Mouse (Mus musculus): Measurements from ENCODE around the gene Eva1c. TPM values are rescaled to one million over a fixed set of nuclear protein-coding genes. Genes with fewer than 3 reads are reported as not detected.

Eva1c gene
- total and polyA plus RNA-seq, 3 experiments = 0.92 to 2.1 (median 1.3) TPM

DNA sequence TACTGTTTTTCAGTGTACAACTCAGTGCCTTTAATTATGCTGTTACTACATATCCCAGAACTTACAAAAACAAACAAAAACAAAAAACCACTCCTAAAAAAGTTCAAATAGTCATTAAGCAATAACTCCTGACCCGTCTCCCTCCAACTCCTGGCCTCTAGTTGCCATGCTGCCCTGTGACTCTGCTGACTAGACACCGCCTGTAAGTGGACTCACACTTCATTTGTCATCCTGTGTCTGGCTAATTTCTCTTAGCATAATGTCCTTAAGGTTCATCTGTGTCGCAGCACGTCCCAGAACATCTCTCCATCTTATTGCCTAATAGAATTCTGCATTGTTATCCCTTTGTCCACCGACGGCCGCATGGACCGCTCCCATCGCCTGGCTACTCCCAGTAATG, 979 bp downstream of the Eva1c start:
- WGBS = 87% methylated on average over 9 of the region's 9 CpGs
- Histone ChIP-seq H3K9ac (ENCODE audit: low read depth, low read length) (no peak overlapping the region), H3K4me1 (ENCODE audit: control insufficient read depth, insufficient read depth, low read length) (peaks cover 1% of the 10 kb centered on the region; the same call in 1 of the 2 replicates), H3K4me3 (no peak overlapping the region), H3K27me3 (ENCODE audit: control insufficient read depth, insufficient read depth, low read length) (no peaks in the 10 kb centered on the region), H3K36me3 (ENCODE audit: control insufficient read depth, insufficient read depth, low read length) (no peaks in the 10 kb centered on the region), H3K27ac (no peak overlapping the region), H3K79me2 (replicated peaks; ENCODE audit: control insufficient read depth, insufficient read depth, low read length) (no peaks in the 10 kb centered on the region)
- intact Hi-C loops (cut with DNase I) = no loop called here
- no peak for DNase-seq
- TF ChIP-seq CTCF (IDR thresholded peaks at IDR 0.05) (no peak), EP300 (IDR thresholded peaks at IDR 0.05; ENCODE audit: insufficient read depth, low read depth, low read length) (no peak), POLR2A (IDR thresholded peaks at IDR 0.05; ENCODE audit: insufficient read depth, low read depth, low read length) (no peak)

- Histone ChIP-seq H3K27ac (no peak overlapping the region), H3K79me2 (replicated peaks; ENCODE audit: control insufficient read depth, insufficient read depth, low read length) (no peaks in the 10 kb centered on the region), H3K36me3 (ENCODE audit: control insufficient read depth, insufficient read depth, low read length) (no peaks in the 10 kb centered on the region), H3K27me3 (ENCODE audit: control insufficient read depth, insufficient read depth, low read length) (no peaks in the 10 kb centered on the region), H3K4me3 (no peak overlapping the region), H3K4me1 (ENCODE audit: control insufficient read depth, insufficient read depth, low read length) (peaks cover 1% of the 10 kb centered on the region; the same call in 1 of the 2 replicates), H3K9ac (ENCODE audit: low read depth, low read length) (no peak overlapping the region)
- WGBS = 82% methylated on average over 7 of the region's 7 CpGs
- TF ChIP-seq EP300 (IDR thresholded peaks at IDR 0.05; ENCODE audit: insufficient read depth, low read depth, low read length) (no peak), CTCF (IDR thresholded peaks at IDR 0.05) (no peak), POLR2A (IDR thresholded peaks at IDR 0.05; ENCODE audit: insufficient read depth, low read depth, low read length) (no peak)
- no peak for DNase-seq
- intact Hi-C loops (cut with DNase I) = loop anchor here (2.0 kb wide), 1 partner anchor 96 kb away; no protein-coding TSS in a partner anchor
Observed at GRCm38 (mm10) chr16:90829136-90829535, 2.6 kb downstream of the Eva1c start.

- Histone ChIP-seq H3K79me2 (replicated peaks; ENCODE audit: control insufficient read depth, insufficient read depth, low read length) (no peaks in the 10 kb centered on the region), H3K27me3 (ENCODE audit: control insufficient read depth, insufficient read depth, low read length) (no peaks in the 10 kb centered on the region), H3K36me3 (ENCODE audit: control insufficient read depth, insufficient read depth, low read length) (no peaks in the 10 kb centered on the region), H3K4me3 (peak overlapping the region; percentile 71), H3K27ac (peak overlapping the region; percentile 91), H3K4me1 (ENCODE audit: control insufficient read depth, insufficient read depth, low read length) (peaks cover 1% of the 10 kb centered on the region; the same call in 1 of the 2 replicates), H3K9ac (ENCODE audit: low read depth, low read length) (peak overlapping the region; percentile 54)
- intact Hi-C loops (cut with DNase I) = loop anchor here (1.0 to 2.0 kb wide), 2 partner anchors 19 to 95 kb away; no protein-coding TSS in a partner anchor
- peak; percentile 91 to 94 for DNase-seq
- under 1% methylated on average over 45 of the region's 45 CpGs for WGBS
- TF ChIP-seq EP300 (IDR thresholded peaks at IDR 0.05; ENCODE audit: insufficient read depth, low read depth, low read length) = no peak; the same call in none of the 2 replicates
- peak; percentile 78 for TF ChIP-seq CTCF (IDR thresholded peaks at IDR 0.05)
- peak; percentile 71 for TF ChIP-seq POLR2A (IDR thresholded peaks at IDR 0.05; ENCODE audit: insufficient read depth, low read depth, low read length)
Observed at GRCm38 (mm10) chr16:90829894-90830685, 3.6 kb downstream of the Eva1c start.

DNA sequence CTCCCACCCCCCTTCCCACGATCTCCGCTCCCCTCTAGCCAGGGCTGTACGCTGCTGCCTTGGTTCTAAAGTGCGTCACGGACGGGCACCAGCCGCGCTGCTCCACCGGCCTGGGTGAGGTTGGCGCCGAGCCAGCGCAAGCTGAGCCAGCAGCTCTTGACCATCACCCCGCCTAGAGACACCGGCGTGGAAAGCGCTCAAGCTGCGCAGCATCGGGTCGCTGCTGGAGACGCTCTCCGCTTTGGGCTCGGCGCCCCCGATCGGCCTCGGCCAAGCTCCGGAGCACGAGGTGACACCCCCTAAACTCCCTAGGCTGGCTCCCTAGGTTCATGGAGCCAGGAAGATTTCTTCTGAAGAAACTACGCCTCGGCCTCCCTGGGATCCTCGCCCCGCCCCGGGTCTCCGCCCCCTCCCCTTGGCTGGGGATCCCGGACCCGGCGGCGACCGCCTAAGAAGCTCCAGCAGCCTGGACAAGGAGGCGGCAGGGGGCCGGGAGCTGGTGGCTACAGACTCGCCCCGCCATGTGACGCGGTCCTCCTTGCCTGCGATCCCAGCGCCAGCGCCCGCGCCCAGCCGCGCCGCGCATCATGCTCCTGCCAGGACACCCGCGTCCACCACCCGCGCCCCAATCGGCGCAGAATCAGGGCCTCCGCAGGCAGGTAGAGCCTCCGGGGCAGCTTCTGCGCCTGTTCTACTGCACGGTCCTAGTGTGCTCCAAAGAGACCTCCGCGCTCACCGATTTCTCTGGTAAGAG, 4.3 kb downstream of the Eva1c start:
- H3K4me3 ChIP-seq = peak overlapping the region; percentile 71
- intact Hi-C loops (cut with DNase I) = loop anchor here (1.0 kb wide), 1 partner anchor 20 kb away; no protein-coding TSS in a partner anchor
- no peaks in the 10 kb centered on the region for H3K79me2 ChIP-seq (replicated peaks; ENCODE audit: control insufficient read depth, insufficient read depth, low read length)
- H3K27me3 ChIP-seq (ENCODE audit: control insufficient read depth, insufficient read depth, low read length) = no peaks in the 10 kb centered on the region
- H3K27ac ChIP-seq = peak overlapping the region; percentile 91
- H3K9ac ChIP-seq (ENCODE audit: low read depth, low read length) = peak overlapping the region; percentile 54
- peak; percentile 85 to 87 for DNase-seq
- TF ChIP-seq CTCF (IDR thresholded peaks at IDR 0.05) (no peak), POLR2A (IDR thresholded peaks at IDR 0.05; ENCODE audit: insufficient read depth, low read depth, low read length) (0 out of 2 replicates have a peak, but pooled peaks have one; percentile 32)
- H3K36me3 ChIP-seq (ENCODE audit: control insufficient read depth, insufficient read depth, low read length) = no peaks in the 10 kb centered on the region
- under 1% methylated on average over 67 of the region's 67 CpGs for WGBS
- peaks cover 1% of the 10 kb centered on the region; the same call in 1 of the 2 replicates for H3K4me1 ChIP-seq (ENCODE audit: control insufficient read depth, insufficient read depth, low read length)

DNA sequence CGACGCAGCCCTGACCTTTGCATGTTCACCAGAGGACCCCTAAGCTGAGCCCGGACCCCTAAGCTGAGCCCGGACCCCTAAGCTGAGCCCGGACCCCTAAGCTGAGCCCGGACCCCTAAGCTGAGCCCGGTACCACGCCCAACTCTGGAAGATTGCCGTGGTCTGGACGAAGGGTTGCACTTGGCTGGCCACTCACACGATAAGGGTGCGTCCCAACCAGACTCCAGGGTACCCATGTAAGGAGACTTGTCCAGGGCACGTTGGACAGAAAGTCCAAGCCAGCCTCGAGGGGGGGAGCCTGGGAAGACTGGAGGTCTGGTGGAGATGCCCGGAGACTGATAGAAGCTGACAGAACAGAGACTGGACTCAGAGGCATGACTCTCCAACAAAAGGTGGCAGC, 5.2 kb downstream of the Eva1c start:
- WGBS = 19% methylated on average over 15 of the region's 15 CpGs

More for the DNA sequence above, 5.2 kb downstream of the Eva1c start:
- Histone ChIP-seq H3K36me3 (ENCODE audit: control insufficient read depth, insufficient read depth, low read length) (no peaks in the 10 kb centered on the region), H3K4me1 (ENCODE audit: control insufficient read depth, insufficient read depth, low read length) (peaks cover 1% of the 10 kb centered on the region; the same call in 1 of the 2 replicates), H3K27ac (no peak overlapping the region), H3K9ac (ENCODE audit: low read depth, low read length) (no peak overlapping the region), H3K4me3 (peak overlapping the region; percentile 71), H3K27me3 (ENCODE audit: control insufficient read depth, insufficient read depth, low read length) (no peaks in the 10 kb centered on the region), H3K79me2 (replicated peaks; ENCODE audit: control insufficient read depth, insufficient read depth, low read length) (no peaks in the 10 kb centered on the region)
- TF ChIP-seq POLR2A (IDR thresholded peaks at IDR 0.05; ENCODE audit: insufficient read depth, low read depth, low read length) (no peak), CTCF (IDR thresholded peaks at IDR 0.05) (no peak), EP300 (IDR thresholded peaks at IDR 0.05; ENCODE audit: insufficient read depth, low read depth, low read length) (no peak)
- DNase-seq = peak in 1 of 2 experiments; percentile 25
- intact Hi-C loops (cut with DNase I) = no loop called here

All from heart, adult 2 months (tissue).